Mouse (Mus musculus) cerebellum, adult 2 months (tissue): Measurements from ENCODE around the gene Syt1.

ENCODE experiments used
- CTCF ChIP-seq: fragments of 200-500 bp; IDR thresholded peaks from 2 replicates; pipeline ENCODE4 v1.5.1; 2011; ENCODE audit warnings: low read depth, mild to moderate bottlenecking, control low read depth, low read length, moderate library complexity, borderline replicate concordance; ENCODE audit not compliant: insufficient read depth
- POLR2A ChIP-seq: fragments of 200-500 bp; IDR thresholded peaks from 2 replicates; pipeline ENCODE4 v1.6.1; 2011; ENCODE audit warnings: low read length, control low read depth, borderline replicate concordance; ENCODE audit not compliant: insufficient read depth

DNA sequence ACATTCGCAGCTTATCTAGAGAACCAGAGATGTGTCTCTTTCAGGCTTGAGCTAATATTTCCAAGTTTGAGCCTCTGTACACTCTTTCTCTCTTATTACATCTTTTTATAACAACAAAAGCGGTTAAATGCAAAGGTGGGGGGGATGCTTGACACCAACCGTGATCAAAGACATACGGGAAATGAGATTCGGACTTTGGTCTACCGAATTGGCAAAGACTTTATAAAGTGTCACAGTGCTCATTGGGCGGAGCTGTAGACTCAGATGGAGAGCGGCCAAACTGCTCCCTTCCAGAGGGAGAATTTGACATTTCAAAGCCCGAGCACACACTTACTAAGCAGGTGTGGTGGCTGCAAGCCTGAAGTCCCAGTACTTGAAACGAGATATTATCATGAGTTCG lies 477.9 kb downstream of the Syt1 start:
- TF ChIP-seq POLR2A: no peak
- TF ChIP-seq CTCF: no peak
